Comparison of ENCODE assay signal across 28 mouse cellular contexts in the genomic region with DNA sequence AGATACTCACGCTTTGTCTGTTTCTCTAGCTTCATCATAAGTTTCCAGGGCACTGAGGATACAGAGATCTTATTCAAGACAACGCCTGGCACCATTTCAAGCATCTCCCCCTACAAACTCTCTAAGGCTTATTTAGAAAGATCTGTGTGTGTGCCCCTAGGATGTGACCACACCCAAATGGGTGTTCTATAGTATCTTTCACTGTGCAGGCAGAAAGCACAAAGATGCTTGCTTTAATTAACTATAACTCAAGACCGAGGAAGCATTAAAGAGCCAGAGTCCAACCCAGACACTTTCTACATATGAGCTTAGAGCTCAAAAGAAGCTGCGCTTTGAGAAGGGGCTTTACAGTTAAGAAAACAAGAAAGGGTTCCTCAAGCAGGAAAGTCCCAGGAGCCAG.
"Had no signal": no experiment of that assay in that cellular context is flagged by ENCODE, and none has a peak within 500 bp of the region (broad histone marks: within the 10 kb centered on the region; RNA-seq: fewer than 3 reads in every experiment).

No protein-coding gene starts in this region.

- H3K9ac ChIP-seq: limb, embryonic 12.5 days; limb, embryonic 13.5 days; limb, embryonic 15.5 days; liver, embryonic 15.5 days; lung, embryonic 14.5 days; lung, embryonic 15.5 days; midbrain, embryonic 12.5 days; midbrain, embryonic 13.5 days; midbrain, embryonic 15.5 days; neural tube, embryonic 12.5 days; neural tube, embryonic 13.5 days had no signal

- H3K27ac ChIP-seq: left cerebral cortex, adult 2 months; limb, embryonic 10.5 days; limb, embryonic 12.5 days; limb, embryonic 13.5 days; limb, embryonic 15.5 days; liver, embryonic 15.5 days; lung, embryonic 15.5 days; macrophage; midbrain, embryonic 10.5 days; midbrain, embryonic 12.5 days; midbrain, embryonic 13.5 days; midbrain, embryonic 15.5 days; neural tube, embryonic 12.5 days; neural tube, embryonic 13.5 days had no signal

- H3K4me2 ChIP-seq: limb, embryonic 12.5 days; limb, embryonic 13.5 days; limb, embryonic 15.5 days; liver, embryonic 15.5 days; lung, embryonic 14.5 days; lung, embryonic 15.5 days; midbrain, embryonic 11.5 days; midbrain, embryonic 12.5 days; midbrain, embryonic 13.5 days; midbrain, embryonic 15.5 days; neural tube, embryonic 12.5 days; neural tube, embryonic 13.5 days had no signal

- H3K36me3 ChIP-seq: limb, embryonic 10.5 days; limb, embryonic 12.5 days; limb, embryonic 15.5 days; liver, embryonic 15.5 days; lung, embryonic 15.5 days; midbrain, embryonic 10.5 days; midbrain, embryonic 12.5 days; midbrain, embryonic 13.5 days; midbrain, embryonic 15.5 days; neural tube, embryonic 12.5 days; neural tube, embryonic 13.5 days had no signal

- DNase-seq: left cerebral cortex, postnatal 4 days; lung, adult 18-20 months; lung, adult 2 months; lung, embryonic 14.5 days; lung, postnatal 10 days; lung, postnatal 14 days; lung, postnatal 36 days; lung, postnatal 4 days; midbrain, embryonic 14.5 days had no signal

- ATAC-seq: lung, postnatal 0 days; midbrain, embryonic 13.5 days; midbrain, embryonic 15.5 days; midbrain, embryonic 16.5 days had no signal

- H3K27me3 ChIP-seq: limb, embryonic 12.5 days; limb, embryonic 13.5 days; limb, embryonic 15.5 days; liver, embryonic 15.5 days; lung, embryonic 15.5 days; megakaryocyte, embryonic 14.5 days; midbrain, embryonic 12.5 days; midbrain, embryonic 13.5 days; midbrain, embryonic 15.5 days; neural tube, embryonic 12.5 days had no signal

- H3K4me1 ChIP-seq: limb, embryonic 10.5 days; limb, embryonic 12.5 days; limb, embryonic 13.5 days; limb, embryonic 15.5 days; lung, embryonic 15.5 days; midbrain, embryonic 10.5 days; midbrain, embryonic 12.5 days; midbrain, embryonic 13.5 days; midbrain, embryonic 15.5 days; neural tube, embryonic 12.5 days; neural tube, embryonic 13.5 days had no signal

- H3K4me3 ChIP-seq: left cerebral cortex, adult 2 months; limb, embryonic 10.5 days; limb, embryonic 12.5 days; limb, embryonic 13.5 days; limb, embryonic 15.5 days; liver, embryonic 15.5 days; lung, embryonic 15.5 days; megakaryocyte, embryonic 14.5 days; midbrain, embryonic 10.5 days; midbrain, embryonic 12.5 days; midbrain, embryonic 13.5 days; midbrain, embryonic 15.5 days; myocyte; neural tube, embryonic 12.5 days; neural tube, embryonic 13.5 days had no signal

- H3K9me3 ChIP-seq: limb, embryonic 10.5 days; limb, embryonic 12.5 days; limb, embryonic 13.5 days; limb, embryonic 15.5 days; liver, embryonic 15.5 days; lung, embryonic 15.5 days; megakaryocyte, embryonic 14.5 days; midbrain, embryonic 10.5 days; midbrain, embryonic 12.5 days; midbrain, embryonic 13.5 days; midbrain, embryonic 15.5 days; neural tube, embryonic 12.5 days; neural tube, embryonic 13.5 days had no signal
